Mouse (Mus musculus): ENCODE results near the gene Asphd2. TPM values are rescaled to one million over a fixed set of nuclear protein-coding genes. Genes with fewer than 3 reads are reported as not detected.

The Asphd2 gene
- polyA plus RNA-seq, 1 experiment from 2014 or later = not detected

DNA sequence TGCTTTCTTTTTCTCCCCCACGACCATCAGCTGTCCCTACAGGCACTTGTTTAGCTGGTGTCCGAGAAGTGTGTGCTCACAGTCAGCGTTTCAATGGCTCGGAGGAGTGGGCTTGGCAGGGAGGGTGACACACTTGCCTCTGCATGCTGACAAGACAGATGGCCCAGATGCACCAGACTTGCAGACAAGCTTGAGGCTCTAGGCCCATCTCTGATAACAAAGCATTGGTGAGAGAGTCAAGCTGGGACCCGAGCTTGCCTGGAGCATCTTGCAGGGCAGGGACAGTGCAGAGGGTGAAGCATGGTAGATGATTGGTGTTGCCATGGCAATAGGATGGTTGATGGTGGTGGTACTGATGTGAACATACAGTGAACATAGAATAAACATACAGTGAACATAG lies 14.6 kb upstream of the Asphd2 start:
- Histone ChIP-seq H3K4me3 (ENCODE audit: inconsistent target) (no peak overlapping the region), H3K79me2 (ENCODE audit: inconsistent target) (no peaks in the 10 kb centered on the region), H3K36me3 (ENCODE audit: inconsistent target) (no peaks in the 10 kb centered on the region), H3K27ac (no peak overlapping the region)
- 70% methylated on average over 5 of the region's 5 CpGs for WGBS (ENCODE audit: missing documents)

DNA sequence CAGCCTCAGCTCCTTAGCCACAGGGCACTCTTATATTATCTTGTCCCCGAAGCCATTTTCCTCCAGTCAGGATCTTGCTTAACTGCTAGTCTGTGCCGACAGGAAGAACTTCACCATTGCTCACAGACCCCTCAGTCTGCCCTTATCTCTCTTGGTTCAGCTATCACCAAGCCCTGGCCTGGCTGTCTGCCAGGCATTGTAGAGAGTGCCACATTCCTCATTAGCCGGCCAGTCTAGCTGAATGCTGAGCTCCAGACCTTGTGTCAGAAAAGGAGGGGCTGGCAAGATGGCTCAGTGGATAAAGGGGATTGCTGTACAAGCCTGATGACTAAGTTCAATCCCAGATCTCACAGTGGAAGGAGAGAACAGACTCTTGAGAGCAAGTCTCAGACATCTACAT lies 11.4 kb upstream of the Asphd2 start:
- H3K79me2 ChIP-seq (ENCODE audit: inconsistent target) = no peaks in the 10 kb centered on the region
- H3K27ac ChIP-seq = no peak overlapping the region
- no peak overlapping the region for H3K4me3 ChIP-seq (ENCODE audit: inconsistent target)
- WGBS (ENCODE audit: missing documents) = 46% methylated on average over 3 of the region's 3 CpGs
- no peaks in the 10 kb centered on the region for H3K36me3 ChIP-seq (ENCODE audit: inconsistent target)

DNA sequence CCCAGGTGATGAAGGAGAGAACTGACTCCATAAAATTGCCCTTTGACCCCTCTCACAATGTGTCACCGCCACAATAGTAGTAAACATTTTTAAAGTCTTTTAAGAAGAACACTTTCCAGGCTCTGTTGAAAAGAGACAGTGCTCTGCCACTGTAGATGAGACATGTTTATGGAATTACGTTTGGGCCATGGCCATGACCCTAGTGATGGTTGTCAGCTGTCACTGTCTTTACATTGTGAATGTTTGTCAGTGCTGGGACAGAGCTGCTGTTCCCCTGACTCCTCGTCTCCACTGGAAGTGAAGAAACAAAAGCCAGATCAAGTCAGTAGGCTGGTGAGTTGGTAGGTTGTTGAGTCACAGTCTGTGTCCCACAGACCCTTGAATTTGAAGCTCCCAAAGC lies 7.8 kb upstream of the Asphd2 start:
- no peak overlapping the region for H3K4me3 ChIP-seq (ENCODE audit: inconsistent target)
- H3K79me2 ChIP-seq (ENCODE audit: inconsistent target) = no peaks in the 10 kb centered on the region
- 75% methylated on average over 3 of the region's 3 CpGs for WGBS (ENCODE audit: missing documents)
- H3K27ac ChIP-seq = no peak overlapping the region
- H3K36me3 ChIP-seq (ENCODE audit: inconsistent target) = no peaks in the 10 kb centered on the region

DNA sequence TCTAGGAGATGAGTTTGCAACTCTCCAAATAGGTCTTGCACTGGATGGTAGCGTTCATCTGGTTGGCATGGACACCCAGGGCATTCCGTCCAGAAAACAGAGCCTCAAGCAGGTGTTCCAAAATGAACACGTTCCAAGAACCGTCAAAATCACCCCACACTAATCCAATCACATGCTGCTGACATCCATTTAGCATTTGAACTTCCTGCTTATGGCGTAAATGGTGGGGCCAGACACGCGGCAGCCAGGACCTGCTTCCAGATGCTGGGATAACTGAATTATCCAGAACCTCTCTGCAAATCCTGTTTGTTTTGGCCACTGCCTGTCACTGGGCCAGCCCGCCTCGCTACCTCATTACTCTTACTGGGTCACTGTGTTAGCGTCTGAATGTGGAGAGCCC lies 4.6 kb upstream of the Asphd2 start:
- no peak overlapping the region for H3K27ac ChIP-seq
- no peaks in the 10 kb centered on the region for H3K36me3 ChIP-seq (ENCODE audit: inconsistent target)
- 82% methylated on average over 10 of the region's 10 CpGs for WGBS (ENCODE audit: missing documents)

DNA sequence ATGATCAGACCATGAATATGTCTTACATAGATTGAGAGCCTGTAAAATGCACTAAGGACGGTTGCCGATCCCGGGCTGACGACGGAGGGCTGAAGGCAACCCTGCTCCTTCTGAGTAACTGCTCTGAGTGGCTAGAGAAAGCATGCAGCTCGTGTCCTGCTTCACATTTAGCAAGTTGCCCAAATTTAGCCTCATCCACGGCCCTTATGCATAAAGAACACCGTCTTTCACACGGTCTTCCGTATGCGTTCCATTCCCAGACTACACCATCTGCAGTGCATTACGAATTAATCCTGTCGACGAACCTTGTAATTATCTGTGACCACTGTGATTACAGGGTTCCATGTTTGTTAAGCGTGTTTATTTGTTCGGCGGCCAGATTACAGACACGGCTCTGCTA lies 1.4 kb upstream of the Asphd2 start:
- Histone ChIP-seq H3K79me2 (ENCODE audit: inconsistent target) (no peaks in the 10 kb centered on the region), H3K27ac (no peak overlapping the region), H3K4me3 (ENCODE audit: inconsistent target) (no peak overlapping the region), H3K36me3 (ENCODE audit: inconsistent target) (no peaks in the 10 kb centered on the region)
- 85% methylated on average over 18 of the region's 18 CpGs for WGBS (ENCODE audit: missing documents)

More for the DNA sequence above, 4.6 kb upstream of the Asphd2 start:
- Histone ChIP-seq H3K79me2 (ENCODE audit: inconsistent target) (no peaks in the 10 kb centered on the region), H3K4me3 (ENCODE audit: inconsistent target) (no peak overlapping the region)

DNA sequence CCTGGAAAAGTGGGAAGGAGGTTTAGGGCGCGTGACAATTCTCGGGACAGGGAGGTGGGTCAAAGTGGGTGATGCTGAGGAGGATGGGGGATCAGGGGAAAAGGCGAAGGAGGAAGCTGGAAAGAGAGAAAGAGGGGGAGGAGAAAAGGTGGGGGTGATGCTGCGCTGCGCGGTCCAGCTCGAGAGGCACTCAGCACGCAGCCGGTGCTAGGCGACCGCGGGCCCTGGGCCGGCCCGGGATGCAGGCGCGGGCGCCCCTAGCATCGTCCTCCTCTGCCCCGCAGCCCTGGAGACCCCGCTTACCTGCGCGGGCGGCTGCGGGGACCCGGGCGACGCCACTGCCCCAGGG lies 277 bp downstream of the Asphd2 start:
- 3% methylated on average over 24 of the region's 28 CpGs for WGBS (ENCODE audit: missing documents)
- H3K4me3 ChIP-seq (ENCODE audit: inconsistent target) = no peak overlapping the region
- no peak overlapping the region for H3K27ac ChIP-seq
- no peaks in the 10 kb centered on the region for H3K79me2 ChIP-seq (ENCODE audit: inconsistent target)
- no peaks in the 10 kb centered on the region for H3K36me3 ChIP-seq (ENCODE audit: inconsistent target)

DNA sequence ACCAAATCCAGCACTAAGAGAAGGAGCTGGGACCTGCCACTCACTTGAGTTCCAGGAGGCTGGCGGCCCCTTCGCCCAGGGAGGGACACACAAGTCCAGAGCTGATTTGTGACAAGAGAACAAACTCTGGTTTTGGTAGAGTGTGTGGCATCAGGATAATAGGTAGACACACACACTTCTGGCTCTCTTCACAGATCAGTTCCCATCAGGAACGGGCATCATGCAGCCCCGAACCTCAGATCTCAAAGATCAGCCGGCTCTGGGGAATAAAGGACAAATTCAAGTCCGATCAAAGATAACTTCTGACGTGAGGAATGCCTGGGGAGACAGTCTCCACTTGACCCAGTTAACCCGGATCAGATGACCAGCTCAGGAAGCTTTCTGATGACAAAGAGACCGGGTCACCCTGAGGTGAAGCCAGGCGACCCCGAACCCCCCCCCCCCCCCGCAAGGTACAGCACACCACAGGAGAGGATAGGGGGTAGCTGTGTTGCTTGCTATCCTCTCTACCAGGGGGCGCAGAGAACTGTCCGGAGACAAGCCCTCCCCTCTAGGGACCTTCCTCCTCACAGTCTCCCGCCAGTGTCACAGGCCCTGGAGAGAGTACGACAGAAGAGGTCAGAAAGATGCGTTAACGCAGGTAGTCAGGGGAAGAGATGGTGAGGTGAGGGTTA lies 788 bp downstream of the Asphd2 start:
- Histone ChIP-seq H3K4me3 (ENCODE audit: inconsistent target) (no peak overlapping the region), H3K36me3 (ENCODE audit: inconsistent target) (no peaks in the 10 kb centered on the region), H3K79me2 (ENCODE audit: inconsistent target) (no peaks in the 10 kb centered on the region), H3K27ac (no peak overlapping the region)
- WGBS (ENCODE audit: missing documents) = 30% methylated on average over 17 of the region's 18 CpGs

DNA sequence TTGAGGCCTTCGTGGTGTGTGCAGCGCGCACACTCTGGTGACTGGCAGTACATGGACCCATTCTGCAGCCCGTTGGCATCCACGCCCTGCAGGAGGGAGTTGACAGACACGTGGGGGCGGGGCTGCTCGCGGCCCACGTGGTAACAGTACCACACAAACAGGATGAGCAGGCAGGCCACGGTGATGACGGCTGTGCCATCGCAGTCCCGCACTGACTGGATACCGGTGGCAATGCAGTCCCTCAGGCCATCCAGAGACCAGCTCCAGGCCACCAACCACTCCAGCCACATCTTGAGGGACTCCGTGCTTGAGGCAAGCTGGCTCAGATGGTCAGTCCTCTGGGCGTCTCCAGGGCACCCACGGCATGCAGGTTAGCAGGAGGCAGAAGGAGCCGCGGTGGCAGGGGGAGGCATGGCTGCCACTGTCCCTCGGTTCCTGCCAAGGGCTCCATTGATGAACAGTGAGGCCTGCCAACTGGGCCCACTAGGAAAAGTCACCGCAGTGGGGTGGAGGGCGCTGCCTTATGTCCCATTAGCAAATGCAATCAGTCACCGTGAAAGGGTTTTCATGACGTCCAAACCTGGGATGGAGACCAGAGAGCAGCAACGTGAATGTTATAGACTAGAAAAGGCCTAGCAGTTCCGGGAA lies 2.9 kb downstream of the Asphd2 start:
- H3K4me3 ChIP-seq (ENCODE audit: inconsistent target) = no peak overlapping the region
- WGBS (ENCODE audit: missing documents) = 80% methylated on average over 27 of the region's 27 CpGs
- no peaks in the 10 kb centered on the region for H3K36me3 ChIP-seq (ENCODE audit: inconsistent target)
- H3K79me2 ChIP-seq (ENCODE audit: inconsistent target) = no peaks in the 10 kb centered on the region
- no peak overlapping the region for H3K27ac ChIP-seq

DNA sequence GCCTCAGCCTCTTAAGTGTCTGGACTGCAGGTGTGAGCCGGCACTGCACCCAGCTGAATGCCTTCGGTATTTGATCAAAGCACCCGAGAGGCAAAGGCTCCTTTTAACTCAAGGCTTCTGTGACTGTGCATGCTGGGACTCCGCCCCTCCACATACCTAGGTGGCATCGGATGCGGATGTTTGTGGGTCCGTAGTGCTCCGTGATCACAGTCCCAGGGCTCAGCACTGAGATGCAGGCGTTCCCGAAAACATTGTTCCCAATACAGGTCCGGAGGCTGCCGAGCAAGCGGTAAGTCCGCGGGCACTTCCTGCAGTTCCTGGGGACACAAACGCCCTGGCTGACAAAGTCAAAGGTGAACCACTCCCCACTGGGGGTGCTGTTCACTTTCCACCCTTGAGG lies 3.7 kb downstream of the Asphd2 start:
- H3K79me2 ChIP-seq (ENCODE audit: inconsistent target) = no peaks in the 10 kb centered on the region
- no peaks in the 10 kb centered on the region for H3K36me3 ChIP-seq (ENCODE audit: inconsistent target)
- H3K4me3 ChIP-seq (ENCODE audit: inconsistent target) = no peak overlapping the region
- no peak overlapping the region for H3K27ac ChIP-seq
- 68% methylated on average over 16 of the region's 16 CpGs for WGBS (ENCODE audit: missing documents)

DNA sequence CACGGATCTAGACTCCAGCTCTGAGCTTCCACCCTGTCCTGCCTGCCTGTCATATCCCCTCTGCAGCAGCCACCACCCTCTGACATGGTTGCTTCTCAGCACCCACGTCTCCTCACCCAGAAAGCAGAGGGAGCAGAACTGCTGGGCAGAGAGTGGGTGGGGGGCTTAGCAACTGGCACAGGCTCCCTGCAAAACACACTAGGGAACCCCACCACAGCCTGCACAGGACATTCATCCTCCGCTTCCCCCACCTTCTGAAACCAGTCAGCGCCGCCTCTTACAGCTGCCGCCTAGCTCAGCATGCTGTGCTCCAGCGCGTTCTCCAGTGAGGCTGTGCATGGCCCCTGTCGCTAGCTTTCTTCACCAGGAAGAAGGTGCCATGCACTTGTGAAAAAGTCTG lies 5.3 kb downstream of the Asphd2 start:
- Histone ChIP-seq H3K4me3 (ENCODE audit: inconsistent target) (no peak overlapping the region), H3K79me2 (ENCODE audit: inconsistent target) (no peaks in the 10 kb centered on the region), H3K27ac (no peak overlapping the region), H3K36me3 (ENCODE audit: inconsistent target) (no peaks in the 10 kb centered on the region)
- 86% methylated on average over 9 of the region's 9 CpGs for WGBS (ENCODE audit: missing documents)

DNA sequence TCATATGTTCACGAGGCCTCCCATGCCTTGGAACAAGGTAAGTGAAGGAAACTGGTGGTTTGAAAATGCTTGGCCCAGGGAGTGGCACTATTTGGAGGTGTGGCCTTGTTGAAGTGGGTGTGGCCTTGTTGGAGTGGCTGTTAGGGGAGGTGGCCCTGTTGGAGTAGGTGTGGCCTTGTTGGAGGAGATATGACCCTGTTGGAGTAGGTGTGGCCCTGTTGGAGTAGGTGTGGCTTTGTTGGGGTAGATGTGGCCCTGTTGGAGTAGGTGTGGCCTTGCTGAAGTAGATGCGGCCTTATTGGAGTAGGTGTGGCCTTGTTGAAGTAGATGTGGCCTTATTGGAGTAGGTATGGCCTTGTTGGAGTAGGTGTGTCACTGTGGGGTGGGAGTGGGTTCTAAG lies 8.7 kb downstream of the Asphd2 start:
- H3K4me3 ChIP-seq (ENCODE audit: inconsistent target) = no peak overlapping the region
- no peak overlapping the region for H3K27ac ChIP-seq
- 96% methylated on average over 2 of the region's 2 CpGs for WGBS (ENCODE audit: missing documents)
- H3K79me2 ChIP-seq (ENCODE audit: inconsistent target) = no peaks in the 10 kb centered on the region
- H3K36me3 ChIP-seq (ENCODE audit: inconsistent target) = no peaks in the 10 kb centered on the region

DNA sequence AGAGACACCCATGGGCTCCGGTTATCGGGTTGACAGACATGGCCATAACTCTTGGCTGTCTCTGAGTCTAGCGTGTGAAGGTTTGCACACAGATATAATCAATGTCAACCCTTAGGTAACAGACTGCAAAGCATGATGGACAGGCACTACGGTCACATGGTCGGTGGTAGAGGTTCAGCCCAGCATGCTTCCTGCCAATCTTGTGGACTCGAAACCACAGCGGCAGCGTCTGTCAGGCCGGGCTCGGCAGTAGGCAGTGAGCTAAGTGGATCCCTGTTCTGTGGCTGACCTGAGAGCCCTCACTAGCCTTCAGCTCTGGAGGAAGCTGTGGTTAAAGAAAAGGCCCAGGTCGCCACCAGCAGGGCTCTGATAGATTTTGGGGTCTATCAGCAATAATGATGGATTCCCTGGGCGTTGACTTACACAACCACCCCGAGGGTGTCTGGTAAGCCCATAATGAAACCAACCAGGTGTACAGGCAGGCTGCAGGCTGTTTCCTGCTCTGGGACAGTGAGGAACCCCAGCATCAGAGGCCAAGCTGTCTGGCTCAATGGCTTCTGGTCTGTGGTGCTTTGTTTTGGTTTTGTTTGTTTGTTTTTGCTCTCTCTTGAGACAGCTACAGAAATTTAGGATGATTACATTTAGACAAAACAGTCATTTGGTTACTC lies 9.7 kb downstream of the Asphd2 start:
- Histone ChIP-seq H3K4me3 (ENCODE audit: inconsistent target) (no peak overlapping the region), H3K79me2 (ENCODE audit: inconsistent target) (no peaks in the 10 kb centered on the region), H3K27ac (no peak overlapping the region), H3K36me3 (ENCODE audit: inconsistent target) (no peaks in the 10 kb centered on the region)
- 15% methylated on average over 13 of the region's 13 CpGs for WGBS (ENCODE audit: missing documents)

DNA sequence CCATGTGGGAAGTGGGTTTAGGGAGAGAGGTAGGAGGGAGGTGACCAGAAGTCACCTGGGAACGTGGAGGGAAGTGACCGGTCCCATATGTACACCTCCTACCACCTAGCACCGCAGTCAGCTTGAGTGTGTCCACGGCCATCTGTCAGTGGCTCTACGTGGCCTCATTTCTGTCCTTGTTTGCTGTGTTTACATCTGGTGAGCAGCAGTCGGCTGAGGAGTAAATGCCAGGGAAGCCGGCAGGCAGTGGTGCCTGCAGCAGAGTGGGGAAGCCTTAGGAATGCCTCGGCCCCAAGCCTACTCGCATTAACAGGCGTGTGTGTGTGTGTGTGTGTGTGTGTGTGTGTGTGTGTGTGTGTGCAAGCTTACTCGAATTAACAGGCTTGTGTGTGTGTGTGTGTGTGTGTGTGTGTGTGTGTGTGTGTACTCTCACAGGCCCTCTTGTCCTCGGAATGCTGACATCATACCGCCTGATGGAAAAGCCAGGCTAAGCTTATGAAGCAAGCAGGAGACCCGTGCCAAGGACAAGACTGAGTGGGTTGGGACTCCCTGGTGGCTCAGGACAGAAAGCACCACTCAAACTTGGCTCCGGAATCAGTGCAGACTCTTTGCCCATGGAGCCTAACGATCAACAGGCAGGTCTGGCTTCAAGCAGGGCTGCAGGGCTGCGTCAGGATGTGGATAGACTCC lies 11.9 kb downstream of the Asphd2 start:
- Histone ChIP-seq H3K27ac (no peak overlapping the region), H3K36me3 (ENCODE audit: inconsistent target) (peaks cover 6% of the 10 kb centered on the region; the same call in 1 of the 2 replicates), H3K4me3 (ENCODE audit: inconsistent target) (no peak overlapping the region), H3K79me2 (ENCODE audit: inconsistent target) (no peaks in the 10 kb centered on the region)
- 85% methylated on average over 16 of the region's 17 CpGs for WGBS (ENCODE audit: missing documents)

DNA sequence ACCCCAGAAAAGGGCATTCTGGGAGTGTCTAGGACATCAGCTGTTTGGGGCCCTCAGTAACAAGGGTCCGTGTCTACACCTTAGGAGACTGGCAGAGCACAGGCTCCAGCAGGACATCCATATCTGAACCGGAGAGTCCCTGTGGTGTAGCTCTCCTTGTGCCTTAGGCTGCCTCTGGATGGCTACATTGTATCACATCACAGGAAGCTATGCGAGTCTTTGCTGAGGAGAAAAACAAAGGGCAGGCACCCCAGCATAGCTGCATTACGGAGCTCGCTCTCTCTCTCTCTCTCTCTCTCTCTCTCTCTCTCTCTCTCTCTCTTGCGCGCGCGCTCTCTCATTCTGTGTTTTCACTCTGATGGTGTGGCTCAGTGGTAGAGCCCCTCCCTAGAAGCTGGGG lies 12.6 kb downstream of the Asphd2 start:
- Histone ChIP-seq H3K36me3 (ENCODE audit: inconsistent target) (peaks cover 13% of the 10 kb centered on the region; the same call in 1 of the 2 replicates), H3K79me2 (ENCODE audit: inconsistent target) (no peaks in the 10 kb centered on the region), H3K27ac (no peak overlapping the region), H3K4me3 (ENCODE audit: inconsistent target) (no peak overlapping the region)
- 86% methylated on average over 6 of the region's 9 CpGs for WGBS (ENCODE audit: missing documents)

DNA sequence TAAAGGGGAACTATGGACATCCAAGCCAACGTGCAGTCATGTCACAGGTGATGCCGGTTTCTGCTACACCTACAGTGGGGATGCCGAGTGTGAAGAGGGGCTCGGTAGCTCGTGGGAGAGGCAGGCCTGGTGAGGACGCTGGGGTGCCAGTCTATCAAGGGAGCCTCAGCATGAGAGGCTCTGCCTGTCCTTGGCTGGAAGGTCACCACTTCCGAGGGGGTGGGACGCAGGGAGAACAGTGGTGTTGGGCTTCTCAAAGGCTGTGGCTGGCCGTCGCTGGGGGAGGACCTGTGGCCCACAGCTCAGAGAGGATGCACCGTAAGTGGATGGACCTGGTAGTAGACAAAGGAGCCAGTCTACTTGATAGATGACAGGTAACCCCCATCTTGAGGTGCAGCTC lies 13.5 kb downstream of the Asphd2 start:
- H3K36me3 ChIP-seq (ENCODE audit: inconsistent target) = peaks cover 18% of the 10 kb centered on the region; the same call in 1 of the 2 replicates
- no peak overlapping the region for H3K27ac ChIP-seq
- 87% methylated on average over 11 of the region's 11 CpGs for WGBS (ENCODE audit: missing documents)

More for the DNA sequence above, 13.5 kb downstream of the Asphd2 start:
- no peak overlapping the region for H3K4me3 ChIP-seq (ENCODE audit: inconsistent target)
- H3K79me2 ChIP-seq (ENCODE audit: inconsistent target) = no peaks in the 10 kb centered on the region
